Mouse (Mus musculus) retina, postnatal 1 day (tissue): ENCODE data around the gene Slc46a3.

ENCODE experiments used
- DNase-seq: peaks from one replicate; pipeline ENCODE4 v3.0.0-alpha.2; 2012

Gene Slc46a3

DNA sequence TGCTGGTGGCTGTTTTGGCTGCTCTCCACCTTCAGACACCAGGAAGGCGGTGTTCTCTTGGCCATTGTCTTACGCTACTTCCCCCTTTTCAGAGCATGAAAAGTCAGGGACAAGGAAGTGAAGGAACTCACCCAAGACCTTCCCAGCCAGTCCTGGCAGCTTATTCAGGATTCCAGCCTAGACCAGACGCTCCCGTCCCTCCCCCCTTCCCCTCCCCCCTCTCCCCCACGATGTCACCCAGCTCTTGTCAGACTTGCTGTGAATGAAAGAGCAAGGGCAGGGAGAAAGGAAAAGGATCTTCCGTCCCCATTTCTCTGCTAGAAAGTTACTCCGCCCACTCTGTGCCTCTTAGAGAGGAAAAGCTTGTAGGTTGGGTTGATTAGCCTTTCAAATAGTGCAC, 51.3 kb downstream of the Slc46a3 start:
- DNase-seq: no peak

DNA sequence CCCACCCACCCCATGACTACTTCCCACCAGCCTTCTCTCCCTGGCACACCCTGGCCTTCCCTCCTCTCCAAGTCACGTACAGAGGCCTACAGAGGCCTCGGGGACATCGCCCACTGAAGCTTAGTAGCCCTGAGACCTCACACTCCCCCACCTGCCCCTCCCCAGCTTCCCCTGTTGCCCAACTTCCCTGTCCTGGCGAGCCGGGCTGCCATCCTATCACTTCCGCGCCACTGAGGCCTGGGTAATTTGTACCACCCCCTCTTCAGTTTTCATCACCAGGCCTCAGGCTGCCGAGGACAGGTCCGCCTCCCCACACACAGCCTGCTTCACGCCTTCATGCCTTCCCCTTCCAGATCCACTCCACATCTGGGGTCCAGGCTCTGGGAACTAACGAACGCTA, 55.2 kb downstream of the Slc46a3 start:
- no peak for DNase-seq

DNA sequence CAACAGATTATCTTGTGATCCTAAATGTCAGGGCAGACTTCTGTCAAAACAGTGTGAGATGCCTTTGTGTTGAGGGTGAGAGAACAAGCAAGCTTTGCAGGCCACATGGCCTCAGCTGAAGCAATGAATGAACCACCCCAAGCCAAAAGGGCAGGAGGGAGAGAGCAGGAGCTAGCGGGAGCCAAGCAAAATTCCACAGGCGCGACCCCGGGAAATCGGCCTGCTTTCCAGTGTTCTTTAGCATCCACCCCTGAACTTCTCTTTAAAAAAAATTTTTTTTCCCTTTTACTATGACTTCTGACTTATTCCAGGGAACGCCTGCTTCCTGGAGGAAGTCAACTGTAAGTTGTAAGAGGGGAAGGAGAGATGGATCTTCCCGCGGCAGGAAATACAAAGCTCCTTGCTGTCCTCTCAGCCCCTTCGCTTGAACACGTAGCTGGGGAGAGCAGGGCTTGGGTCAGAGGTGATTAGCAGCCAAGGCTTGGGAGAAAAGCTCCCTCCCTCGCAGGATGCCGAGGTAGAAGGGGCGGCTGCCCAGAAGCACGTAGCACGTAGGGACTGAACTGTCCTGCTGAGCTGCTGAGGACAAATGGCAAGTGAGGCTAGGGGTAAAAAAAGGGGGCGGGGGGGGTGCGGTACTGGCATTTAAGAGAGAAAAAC, 59.6 kb downstream of the Slc46a3 start:
- peak; percentile 31 for DNase-seq

DNA sequence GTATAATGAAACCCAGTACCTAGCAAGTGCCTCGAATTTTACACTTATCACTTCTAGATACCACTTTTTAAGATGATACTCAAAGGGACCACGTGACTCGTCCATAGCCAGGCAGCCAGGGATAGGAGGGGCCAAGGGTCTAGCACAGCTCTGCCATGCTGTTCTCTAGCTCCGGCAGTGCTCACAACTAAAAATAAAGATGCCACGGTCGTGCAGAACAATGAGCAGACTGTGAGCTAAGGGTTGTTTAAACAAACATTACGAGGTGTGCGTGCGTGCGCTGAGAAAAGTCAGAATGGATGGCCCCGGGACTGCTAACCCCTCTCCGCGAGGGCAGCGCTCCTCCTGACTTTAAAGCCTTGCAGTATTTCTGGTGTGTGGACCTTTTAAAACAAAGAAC, 61.8 kb downstream of the Slc46a3 start:
- no peak for DNase-seq

DNA sequence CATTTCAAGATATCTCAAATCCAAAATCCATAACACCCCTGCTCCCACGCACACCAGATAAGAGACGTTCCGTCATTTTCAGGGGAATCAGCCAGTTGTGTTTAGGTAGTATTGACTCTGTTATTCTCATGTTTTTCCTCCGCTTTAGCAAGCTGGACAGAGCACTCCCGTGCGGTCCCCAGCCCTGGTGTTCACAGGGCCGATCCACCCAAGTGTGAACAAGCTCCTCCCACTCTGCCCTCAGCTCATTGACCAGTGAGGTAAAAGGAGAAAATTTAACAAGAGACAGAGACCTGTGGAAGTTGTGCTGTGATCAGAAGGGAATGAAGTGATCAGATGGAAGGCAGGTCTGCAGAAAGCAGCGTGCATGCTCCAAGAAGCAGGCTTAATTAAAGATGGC, 65.8 kb downstream of the Slc46a3 start:
- no peak for DNase-seq
